Mouse (Mus musculus) liver, postnatal 0 days (tissue): ENCODE measurements around the gene Acss1.

Source experiments
- CTCF ChIP-seq: sonication (generic); IDR thresholded peaks from 2 replicates; pipeline ENCODE4 v1.5.1; 2016; ENCODE audit warnings: antibody characterized with exemption, low read depth
- EP300 ChIP-seq: IDR thresholded peaks from 2 replicates; pipeline ENCODE4 v1.6.1; 2016; ENCODE audit warnings: antibody characterized with exemption, low read depth, mild to moderate bottlenecking

DNA sequence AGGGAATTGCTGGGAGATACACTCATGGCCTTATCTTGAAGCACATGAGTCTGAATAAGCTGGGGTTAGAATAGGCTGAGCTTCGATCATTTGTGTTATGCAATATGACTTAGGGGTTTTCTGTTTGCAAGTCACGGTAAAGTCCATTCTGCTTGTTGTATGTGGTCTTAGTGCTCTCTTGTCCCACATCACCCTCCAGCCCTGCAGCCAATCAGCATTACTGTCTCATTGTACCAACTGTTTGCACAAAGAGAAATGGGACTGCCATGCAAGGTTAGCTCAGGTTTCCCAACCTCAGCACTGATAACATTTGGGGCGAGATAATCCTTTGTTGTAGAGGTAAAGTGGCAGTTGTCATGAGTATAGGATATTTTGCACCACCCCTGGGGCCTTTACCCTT lies 58.2 kb downstream of the Acss1 start:
- TF ChIP-seq EP300, result no peak
- no peak for TF ChIP-seq CTCF
